Mouse (Mus musculus): ENCODE measurements at regions not wholly inside any gene's neighbourhood (a gene's known extent, or its start where the extent isn't known, plus 50 kb on each side); places are given as distances from the start of the nearest gene placed in this dataset.

GRCm38 (mm10) chr1:42313494-42313893 lies 382.1 kb upstream of the Pou3f3 start:
- no peak for DNase-seq

- DNase-seq, result no peak
Observed at GRCm38 (mm10) chr1:42351884-42352283, 343.7 kb upstream of the Pou3f3 start.

- DNase-seq, result no peak
Observed at GRCm38 (mm10) chr1:42352389-42352788, 343.2 kb upstream of the Pou3f3 start.

DNA sequence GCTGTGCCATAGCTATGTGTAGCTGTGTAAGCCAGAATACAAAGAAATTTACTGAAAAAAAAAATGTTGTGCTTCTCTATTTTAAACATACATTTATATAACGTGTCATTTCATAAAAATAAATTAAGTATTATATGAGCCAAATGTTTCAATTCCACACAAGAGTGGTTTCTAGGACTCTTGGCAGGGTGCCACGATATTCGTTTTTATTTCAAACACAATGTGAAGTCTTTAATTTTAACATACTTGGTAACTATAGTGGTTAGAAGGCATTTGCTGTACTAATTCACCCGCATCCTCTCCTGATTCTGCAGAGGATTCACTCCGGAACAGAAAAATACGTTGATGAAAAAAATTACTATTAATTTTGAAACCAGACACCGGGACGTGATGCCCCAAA lies 342.5 kb upstream of the Pou3f3 start:
- DNase-seq, result no peak

DNA sequence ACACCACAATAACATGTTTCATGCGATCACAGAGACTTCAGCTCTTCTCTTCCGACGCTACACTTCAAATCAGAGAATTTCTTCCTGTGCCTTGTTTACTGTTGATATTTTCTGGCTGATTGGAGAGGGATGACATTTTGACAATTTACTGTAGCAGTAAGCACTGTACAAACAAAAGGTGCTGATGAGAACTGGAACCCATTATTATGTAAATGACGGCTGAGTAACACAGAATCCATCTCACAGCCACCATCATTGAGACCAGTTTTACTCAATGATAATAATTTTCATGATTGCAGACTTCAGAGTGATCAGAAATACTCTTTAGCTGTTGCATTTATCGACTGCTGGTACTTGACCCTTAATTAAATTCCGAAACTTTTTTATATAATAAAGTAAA lies 341.5 kb upstream of the Pou3f3 start:
- DNase-seq, result no peak

DNA sequence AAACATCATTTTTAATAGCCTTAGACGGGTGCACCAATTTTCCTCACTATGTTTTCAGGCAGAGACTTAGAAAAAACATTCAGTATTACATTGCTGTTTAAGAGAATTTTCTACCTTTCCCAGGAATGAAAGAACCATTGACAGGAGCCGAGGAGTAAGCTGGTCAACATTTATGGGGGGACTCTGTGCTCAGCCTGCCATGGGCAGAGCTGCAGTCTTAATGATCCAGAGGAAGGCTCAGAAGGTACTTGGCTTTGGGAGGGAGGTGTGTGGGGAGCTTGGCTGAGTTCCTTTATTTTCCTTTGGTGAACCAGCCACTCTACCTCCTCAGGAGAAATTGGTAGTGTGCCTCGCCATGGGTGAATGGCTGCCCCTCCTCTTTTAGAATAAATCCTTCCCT lies 333.1 kb upstream of the Pou3f3 start:
- no peak for DNase-seq

- DNase-seq, result no peak
Observed at GRCm38 (mm10) chr1:42365648-42366324, 329.8 kb upstream of the Pou3f3 start.

GRCm38 (mm10) chr1:42387919-42388684 lies 307.5 kb upstream of the Pou3f3 start:
- DNase-seq, result no peak

GRCm38 (mm10) chr1:42388740-42389139 lies 306.8 kb upstream of the Pou3f3 start:
- DNase-seq, result no peak

DNA sequence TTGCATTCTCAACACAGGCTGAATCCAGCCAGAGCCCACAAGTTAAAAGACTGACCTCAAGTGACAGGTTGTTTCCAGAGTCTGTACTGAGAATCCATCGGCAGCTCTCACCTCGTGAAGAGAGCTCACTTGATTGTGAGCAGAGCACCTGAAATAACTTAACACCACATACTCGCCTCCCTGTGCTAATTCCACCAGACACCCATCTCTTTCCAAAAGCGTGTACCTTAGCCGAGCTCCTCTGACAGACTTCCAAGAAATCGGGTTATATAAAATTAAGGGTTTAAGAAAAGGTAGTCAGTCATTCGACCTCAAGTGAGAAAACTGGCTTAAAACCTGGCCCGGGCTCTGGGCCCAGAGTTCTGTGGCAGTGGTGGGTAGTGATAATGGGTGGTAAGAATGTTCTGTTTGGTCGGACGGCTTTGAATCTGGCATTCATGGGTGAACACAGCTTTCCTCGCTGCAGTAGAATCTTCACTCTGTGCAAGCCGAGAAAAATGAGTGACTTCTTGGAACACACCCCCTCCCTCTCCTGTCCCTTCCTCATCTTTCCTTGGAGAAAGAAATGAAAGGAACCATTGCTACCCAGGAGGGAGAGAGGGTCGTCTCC lies 299.8 kb upstream of the Pou3f3 start:
- DNase-seq, result no peak

DNA sequence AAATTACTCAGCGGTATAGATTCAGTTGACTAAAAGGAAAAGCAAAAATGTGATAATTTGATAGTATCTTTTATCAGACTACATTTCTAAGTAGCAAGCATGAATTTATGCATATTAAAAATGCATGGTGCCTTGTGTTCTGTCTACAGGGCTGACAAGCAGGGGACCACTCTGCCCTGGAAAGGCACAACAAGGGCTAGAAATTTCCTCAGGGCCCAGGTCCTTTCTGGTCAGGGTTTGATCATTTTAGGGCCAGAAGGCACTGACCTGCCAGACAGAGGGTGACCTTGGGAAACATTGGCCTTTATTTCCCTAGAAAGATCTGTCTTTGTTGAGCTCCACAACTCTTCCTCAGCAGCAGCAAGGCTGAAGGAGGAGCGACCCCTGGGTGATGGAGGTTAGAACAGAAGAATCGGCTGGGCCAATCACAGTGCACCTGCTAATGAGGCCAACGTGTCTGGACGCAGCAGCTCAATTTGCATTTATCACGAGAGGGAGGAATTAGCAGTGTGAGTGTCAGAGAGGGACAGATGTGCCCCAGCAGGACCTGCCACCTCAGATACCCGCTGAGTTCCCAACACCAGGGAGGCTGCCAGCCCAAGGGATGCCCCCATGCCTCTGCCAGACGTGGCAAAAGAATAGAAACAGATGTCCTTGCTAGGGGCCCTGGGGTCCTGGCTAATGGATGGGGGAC lies 297.0 kb upstream of the Pou3f3 start:
- peak; percentile 85 for DNase-seq

GRCm38 (mm10) chr1:42415817-42416538 lies 279.6 kb upstream of the Pou3f3 start:
- DNase-seq, result no peak

DNA sequence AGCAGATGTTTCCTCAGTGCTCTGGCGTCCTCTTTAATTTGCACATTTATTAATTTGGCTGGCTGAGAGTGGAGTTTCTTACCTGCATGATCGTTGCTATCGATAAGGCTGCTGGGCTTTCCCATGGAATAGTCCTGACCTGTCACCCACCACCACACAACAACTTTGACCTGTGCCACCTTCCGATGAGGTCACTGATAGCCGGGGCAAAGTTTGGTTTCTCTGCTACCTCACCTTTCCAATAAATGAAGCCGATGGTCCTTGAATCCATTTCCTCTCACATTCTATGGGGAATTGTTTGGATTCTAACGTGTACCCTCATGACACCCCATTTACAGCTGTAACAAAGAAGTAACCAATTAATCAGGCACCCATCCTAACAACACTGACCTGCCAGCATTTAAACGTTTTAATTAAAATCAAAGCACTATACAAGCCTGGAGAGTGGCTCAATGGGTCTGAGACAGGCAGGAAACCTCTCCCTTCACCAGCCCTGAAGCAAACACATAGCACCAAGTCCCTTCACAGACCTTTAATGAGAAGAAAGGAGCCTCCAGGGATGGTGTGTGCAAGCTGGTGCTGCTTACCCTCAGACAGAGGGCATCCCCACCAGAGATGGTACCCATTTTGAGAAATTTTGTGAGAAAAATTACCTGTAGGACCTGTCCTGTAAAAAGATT lies 278.9 kb upstream of the Pou3f3 start:
- DNase-seq, result no peak

- DNase-seq, result no peak
Observed at GRCm38 (mm10) chr1:42417815-42418214, 277.8 kb upstream of the Pou3f3 start.

GRCm38 (mm10) chr1:42418233-42418632 lies 277.3 kb upstream of the Pou3f3 start:
- DNase-seq, result no peak

DNA sequence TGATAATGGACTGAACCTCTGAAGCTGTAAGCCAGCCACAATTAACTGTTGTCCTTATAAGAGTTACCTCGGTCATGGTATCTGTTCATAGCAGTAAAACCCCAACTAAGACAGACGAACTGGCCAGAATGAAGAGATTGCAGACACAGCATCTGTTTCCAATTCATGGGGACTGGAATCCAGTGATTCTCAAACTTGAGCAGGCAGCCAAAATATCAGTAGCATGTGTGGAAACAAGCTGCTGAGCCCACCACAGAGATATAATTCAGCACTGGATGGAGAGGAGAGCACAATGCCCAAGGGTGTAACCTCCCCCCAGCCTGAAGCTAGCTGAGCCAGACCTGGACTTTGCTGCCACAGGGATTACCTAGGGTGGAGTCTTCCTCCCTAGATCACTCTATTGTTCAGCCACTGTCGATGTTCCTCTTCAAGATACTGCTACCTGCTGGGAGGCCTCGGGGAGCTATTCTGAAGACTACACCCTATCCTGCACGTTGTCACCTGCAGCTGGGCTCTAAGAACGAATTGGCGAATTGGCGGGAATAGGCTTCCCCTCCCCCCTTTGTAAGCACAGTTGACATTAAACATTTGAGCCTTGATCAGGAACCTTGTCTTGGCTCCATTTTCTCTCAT lies 259.1 kb upstream of the Pou3f3 start:
- no peak for DNase-seq

- DNase-seq, result no peak
Observed at GRCm38 (mm10) chr1:42468365-42468764, 227.2 kb upstream of the Pou3f3 start.

GRCm38 (mm10) chr1:42471846-42472494 lies 223.6 kb upstream of the Pou3f3 start:
- DNase-seq, result no peak

GRCm38 (mm10) chr1:42472495-42473230 lies 222.9 kb upstream of the Pou3f3 start:
- DNase-seq, result no peak

- no peak for DNase-seq
Observed at GRCm38 (mm10) chr1:42474197-42474596, 221.4 kb upstream of the Pou3f3 start.
